Mouse (Mus musculus) intestine, embryonic 15.5 days (tissue): Measurements from ENCODE around the gene Robo4. TPM values are rescaled to one million over a fixed set of nuclear protein-coding genes. Genes with fewer than 3 reads are reported as not detected.

Experiments used
- ATAC-seq: fragments of 200-750 bp; cut with Nextera tagmentation; 2 replicates; pipeline ENCODE4 v1.8.0; 2017; ENCODE audit warnings: moderate TSS enrichment, moderate library complexity
- H3K27ac ChIP-seq: fragments of 300-500 bp; sonication (generic); 2 replicates; pipeline ENCODE4 v1.5.1; 2015; ENCODE audit warnings: mild to moderate bottlenecking, inconsistent platforms
- H3K27me3 ChIP-seq: fragments of 300-500 bp; sonication (generic); replicated peaks from 2 replicates; pipeline ENCODE4 v1.6.1; 2015; ENCODE audit warnings: inconsistent platforms
- H3K36me3 ChIP-seq: fragments of 300-500 bp; sonication (generic); 2 replicates; pipeline ENCODE4 v1.6.1; 2015; ENCODE audit warnings: inconsistent platforms
- H3K4me1 ChIP-seq: fragments of 300-500 bp; sonication (generic); replicated peaks from 2 replicates; pipeline ENCODE4 v1.6.1; 2015; ENCODE audit warnings: inconsistent platforms
- H3K4me2 ChIP-seq: fragments of 300-500 bp; sonication (generic); replicated peaks from 2 replicates; pipeline ENCODE4 v1.6.1; 2015; ENCODE audit warnings: mild to moderate bottlenecking, inconsistent platforms
- H3K4me3 ChIP-seq: fragments of 300-500 bp; sonication (generic); replicated peaks from 2 replicates; pipeline ENCODE4 v1.5.1; 2015; ENCODE audit warnings: inconsistent platforms
- H3K9ac ChIP-seq: fragments of 300-500 bp; sonication (generic); 2 replicates; pipeline ENCODE4 v1.6.1; 2015; ENCODE audit warnings: inconsistent platforms
- H3K9me3 ChIP-seq: fragments of 300-500 bp; sonication (generic); 2 replicates; pipeline ENCODE4 v1.6.1; 2016; ENCODE audit warnings: inconsistent platforms
- WGBS: fragments of 180-500 bp; shearing (Covaris S2); methylation state at CpG from one replicate; pipeline ENCODE4 v1.1.7; 2015; 5-methylcytosine and 5-hydroxymethylcytosine counted together
- polyA plus RNA-seq: library from polyadenylated mRNA; unstranded; fragments of >200 nt; fragmentation: Nextera tagmentation; extraction: Ambion mirVana; gene quantifications from 2 replicates; pipeline ENCODE4 v1.2.1, GENCODE M21; 2015

The Robo4 gene
- polyA plus RNA-seq, 1 experiment from 2014 or later = 11.4 TPM

- Histone ChIP-seq H3K9ac (no peak overlapping the region), H3K36me3 (no peaks in the 10 kb centered on the region), H3K9me3 (no peaks in the 10 kb centered on the region), H3K27ac (no peak overlapping the region), H3K27me3 (peaks cover 68% of the 10 kb centered on the region), H3K4me1 (peaks cover 12% of the 10 kb centered on the region), H3K4me3 (no peak overlapping the region), H3K4me2 (0 out of 2 replicates have a peak overlapping the region, but pooled peaks have one; percentile 58)
- WGBS = 2% methylated on average over 18 of the region's 18 CpGs
- ATAC-seq = no peak
Observed at GRCm38 (mm10) chr9:37433823-37434560, 32.3 kb downstream of the Robo4 start.

DNA sequence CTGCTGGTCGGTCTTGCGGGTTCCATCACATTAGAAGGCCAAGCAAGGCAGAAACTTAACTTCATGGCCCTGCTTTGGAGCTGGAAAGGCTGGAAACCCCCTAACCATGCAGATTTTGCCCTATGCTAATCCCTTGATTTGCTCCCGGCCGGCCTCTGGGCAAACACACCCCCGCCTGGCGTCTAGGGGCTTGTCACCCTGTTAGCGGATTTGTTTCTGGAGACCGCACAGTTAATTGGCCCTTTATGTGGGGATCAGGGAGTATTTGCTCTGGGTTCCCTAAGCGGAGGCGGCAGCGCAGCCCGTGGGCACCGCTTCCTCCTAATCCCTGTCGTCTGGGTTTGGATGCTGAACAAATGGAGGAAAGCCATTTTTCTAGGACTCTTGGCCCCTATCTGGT lies 33.2 kb downstream of the Robo4 start:
- H3K4me2 ChIP-seq = no peak overlapping the region
- no peak overlapping the region for H3K9ac ChIP-seq
- peaks cover 59% of the 10 kb centered on the region for H3K27me3 ChIP-seq
- peaks cover 12% of the 10 kb centered on the region for H3K4me1 ChIP-seq
- 3% methylated on average over 14 of the region's 14 CpGs for WGBS
- no peaks in the 10 kb centered on the region for H3K36me3 ChIP-seq
- no peaks in the 10 kb centered on the region for H3K9me3 ChIP-seq
- no peak for ATAC-seq
- no peak overlapping the region for H3K27ac ChIP-seq
- H3K4me3 ChIP-seq = no peak overlapping the region

DNA sequence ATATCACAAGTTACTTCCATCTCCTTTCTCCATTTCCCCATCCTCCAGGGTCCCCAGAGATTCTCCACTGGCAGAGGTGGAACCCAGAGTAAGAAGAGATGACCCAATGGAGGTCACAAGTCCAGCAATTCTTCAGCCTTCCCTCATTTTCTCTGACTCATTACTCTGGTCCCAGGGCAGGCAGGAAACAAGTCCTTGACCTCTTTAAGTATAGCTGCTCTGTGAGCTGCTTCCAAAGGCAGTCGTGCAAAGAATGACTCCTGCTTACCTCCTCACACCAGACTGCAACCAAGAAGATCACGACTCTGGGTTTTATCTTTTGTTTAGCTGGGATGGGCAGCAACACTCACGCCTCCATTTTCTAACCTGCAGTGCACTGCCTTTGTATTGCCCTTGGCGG lies 33.9 kb downstream of the Robo4 start:
- H3K4me2 ChIP-seq = no peak overlapping the region
- H3K27ac ChIP-seq = no peak overlapping the region
- H3K9ac ChIP-seq = no peak overlapping the region
- H3K27me3 ChIP-seq = peaks cover 52% of the 10 kb centered on the region
- H3K4me3 ChIP-seq = no peak overlapping the region
- no peak for ATAC-seq
- H3K36me3 ChIP-seq = no peaks in the 10 kb centered on the region
- peaks cover 12% of the 10 kb centered on the region for H3K4me1 ChIP-seq
- WGBS = 3% methylated on average over 4 of the region's 4 CpGs
- H3K9me3 ChIP-seq = no peaks in the 10 kb centered on the region

- no peaks in the 10 kb centered on the region for H3K9me3 ChIP-seq
- no peaks in the 10 kb centered on the region for H3K36me3 ChIP-seq
- WGBS = 33% methylated on average over 3 of the region's 3 CpGs
- ATAC-seq = no peak
- no peak overlapping the region for H3K4me2 ChIP-seq
- H3K9ac ChIP-seq = no peak overlapping the region
- H3K27me3 ChIP-seq = peaks cover 27% of the 10 kb centered on the region
- no peak overlapping the region for H3K4me3 ChIP-seq
- no peak overlapping the region for H3K27ac ChIP-seq
- H3K4me1 ChIP-seq = peaks cover 4% of the 10 kb centered on the region
Observed at GRCm38 (mm10) chr9:37437772-37438735, 36.4 kb downstream of the Robo4 start.

GRCm38 (mm10) chr9:37452401-37452800 lies 50.7 kb downstream of the Robo4 start:
- Histone ChIP-seq H3K27ac (no peak overlapping the region), H3K36me3 (no peaks in the 10 kb centered on the region), H3K4me2 (no peak overlapping the region), H3K4me1 (0 out of 2 replicates have a peak, but pooled peaks cover 3% of the 10 kb centered on the region), H3K9ac (no peak overlapping the region), H3K9me3 (no peaks in the 10 kb centered on the region), H3K27me3 (peaks cover 53% of the 10 kb centered on the region), H3K4me3 (no peak overlapping the region)
- ATAC-seq = no peak
- WGBS = 0% methylated on average over 5 of the region's 5 CpGs

DNA sequence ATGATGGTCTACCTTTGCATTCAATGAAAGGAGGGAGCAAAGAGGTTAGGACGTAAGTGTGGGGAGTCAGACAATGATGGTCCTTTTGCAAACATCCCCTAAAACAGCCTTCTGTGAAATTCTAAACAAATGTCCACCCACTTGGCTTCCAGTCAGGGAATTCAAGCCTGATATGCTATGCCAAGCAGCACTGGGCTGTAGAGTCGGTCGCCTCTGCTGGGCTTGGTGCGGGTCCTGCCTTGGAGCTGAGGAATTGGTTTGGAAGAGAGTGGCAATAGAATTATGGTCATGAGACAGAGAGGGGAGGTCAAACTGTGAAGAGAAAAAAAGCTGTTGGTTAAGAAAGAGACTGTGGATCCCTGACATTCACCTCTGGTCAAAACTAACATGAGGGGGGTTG lies 51.6 kb downstream of the Robo4 start:
- H3K9me3 ChIP-seq = no peaks in the 10 kb centered on the region
- no peak overlapping the region for H3K27ac ChIP-seq
- no peak overlapping the region for H3K9ac ChIP-seq
- no peak overlapping the region for H3K4me3 ChIP-seq
- H3K36me3 ChIP-seq = no peaks in the 10 kb centered on the region
- H3K4me1 ChIP-seq = 0 out of 2 replicates have a peak, but pooled peaks cover 3% of the 10 kb centered on the region
- no peak overlapping the region for H3K4me2 ChIP-seq
- ATAC-seq = no peak
- peaks cover 59% of the 10 kb centered on the region for H3K27me3 ChIP-seq
- WGBS = 40% methylated on average over 4 of the region's 4 CpGs

- Histone ChIP-seq H3K9me3 (no peaks in the 10 kb centered on the region), H3K4me2 (no peak overlapping the region), H3K27me3 (peaks cover 67% of the 10 kb centered on the region), H3K9ac (no peak overlapping the region), H3K27ac (no peak overlapping the region), H3K4me1 (0 out of 2 replicates have a peak, but pooled peaks cover 3% of the 10 kb centered on the region), H3K4me3 (no peak overlapping the region), H3K36me3 (no peaks in the 10 kb centered on the region)
- ATAC-seq = no peak
- WGBS = 7% methylated on average over 6 of the region's 6 CpGs
Observed at GRCm38 (mm10) chr9:37454011-37454492, 52.4 kb downstream of the Robo4 start.

DNA sequence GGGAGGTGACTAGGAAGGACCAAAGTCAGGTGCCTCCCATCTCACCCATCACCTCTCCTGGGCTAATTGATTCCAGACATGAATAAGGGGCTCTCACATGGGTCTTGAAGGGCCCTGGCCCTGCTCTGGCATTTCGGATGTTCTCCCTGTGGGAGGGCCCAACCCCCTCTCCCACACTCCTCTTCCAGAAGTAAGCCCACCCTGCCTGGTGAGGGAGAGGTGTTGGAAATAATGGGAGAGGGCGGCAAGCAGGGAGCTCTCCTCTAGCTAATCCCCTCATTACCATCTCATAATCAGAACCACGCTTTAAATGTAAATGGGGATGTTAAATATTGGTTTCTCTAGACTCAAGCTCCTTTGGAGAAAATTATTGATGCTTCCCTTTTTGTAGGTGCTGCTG lies 53.3 kb downstream of the Robo4 start:
- ATAC-seq = no peak
- H3K36me3 ChIP-seq = no peaks in the 10 kb centered on the region
- H3K9ac ChIP-seq = no peak overlapping the region
- peaks cover 5% of the 10 kb centered on the region; the same call in 1 of the 2 replicates for H3K4me1 ChIP-seq
- H3K9me3 ChIP-seq = no peaks in the 10 kb centered on the region
- no peak overlapping the region for H3K27ac ChIP-seq
- H3K27me3 ChIP-seq = peaks cover 76% of the 10 kb centered on the region
- WGBS = 13% methylated on average over 3 of the region's 3 CpGs
- no peak overlapping the region for H3K4me2 ChIP-seq
- H3K4me3 ChIP-seq = no peak overlapping the region

DNA sequence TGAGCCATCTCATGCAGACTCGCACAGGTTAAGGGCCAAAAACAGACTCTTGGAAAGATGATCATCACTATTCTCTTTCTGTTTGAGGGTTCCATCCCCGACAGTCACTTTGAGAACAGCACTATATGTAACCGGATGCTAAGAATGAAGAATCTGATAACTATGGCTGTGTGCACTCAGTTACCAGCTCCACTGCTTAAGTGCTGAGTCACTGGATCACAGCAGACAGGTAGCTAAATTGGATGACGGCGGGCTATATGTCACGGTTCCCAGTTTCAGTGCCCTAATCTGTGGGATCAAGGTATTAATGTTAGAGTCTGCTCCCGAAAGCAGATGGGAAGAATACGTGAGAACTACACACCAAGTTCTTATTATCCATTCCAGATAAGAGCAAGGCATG lies 54.2 kb downstream of the Robo4 start:
- no peaks in the 10 kb centered on the region for H3K9me3 ChIP-seq
- no peak overlapping the region for H3K4me3 ChIP-seq
- H3K9ac ChIP-seq = no peak overlapping the region
- no peak for ATAC-seq
- peaks cover 81% of the 10 kb centered on the region for H3K27me3 ChIP-seq
- peaks cover 12% of the 10 kb centered on the region for H3K4me1 ChIP-seq
- H3K36me3 ChIP-seq = no peaks in the 10 kb centered on the region
- 1% methylated on average over 8 of the region's 8 CpGs for WGBS
- H3K27ac ChIP-seq = no peak overlapping the region
- H3K4me2 ChIP-seq = no peak overlapping the region

DNA sequence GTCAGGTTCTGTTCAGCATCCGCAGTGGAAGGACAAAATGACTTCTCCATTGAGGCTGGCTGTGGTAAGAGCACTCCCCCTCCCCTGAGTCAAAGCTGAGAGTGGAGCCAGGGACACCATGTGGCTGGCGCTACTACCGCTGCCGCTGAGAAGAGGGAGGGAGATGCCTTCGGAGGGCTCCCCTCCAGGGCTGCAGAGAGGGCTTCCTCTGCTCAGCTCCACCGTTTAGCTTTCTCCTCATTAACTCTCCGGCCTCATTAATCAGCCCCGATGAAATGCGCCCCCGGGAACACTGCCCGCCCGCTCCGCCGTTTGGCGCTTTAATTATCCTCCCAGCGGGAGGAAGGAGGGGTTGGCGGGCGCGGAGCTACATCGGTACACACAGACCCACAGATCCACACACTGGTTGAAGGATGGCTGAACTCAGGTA lies 54.8 kb downstream of the Robo4 start:
- Histone ChIP-seq H3K36me3 (no peaks in the 10 kb centered on the region), H3K4me3 (peak overlapping the region; percentile 23), H3K4me1 (peaks cover 12% of the 10 kb centered on the region), H3K27ac (no peak overlapping the region), H3K9ac (0 out of 2 replicates have a peak overlapping the region, but pooled peaks have one; percentile 17), H3K4me2 (peak overlapping the region; percentile 59), H3K9me3 (no peaks in the 10 kb centered on the region), H3K27me3 (peaks cover 84% of the 10 kb centered on the region)
- ATAC-seq = peak; percentile 46
- 0% methylated on average over 20 of the region's 20 CpGs for WGBS

- peaks cover 89% of the 10 kb centered on the region for H3K27me3 ChIP-seq
Observed at GRCm38 (mm10) chr9:37457151-37457550, 55.5 kb downstream of the Robo4 start.

DNA sequence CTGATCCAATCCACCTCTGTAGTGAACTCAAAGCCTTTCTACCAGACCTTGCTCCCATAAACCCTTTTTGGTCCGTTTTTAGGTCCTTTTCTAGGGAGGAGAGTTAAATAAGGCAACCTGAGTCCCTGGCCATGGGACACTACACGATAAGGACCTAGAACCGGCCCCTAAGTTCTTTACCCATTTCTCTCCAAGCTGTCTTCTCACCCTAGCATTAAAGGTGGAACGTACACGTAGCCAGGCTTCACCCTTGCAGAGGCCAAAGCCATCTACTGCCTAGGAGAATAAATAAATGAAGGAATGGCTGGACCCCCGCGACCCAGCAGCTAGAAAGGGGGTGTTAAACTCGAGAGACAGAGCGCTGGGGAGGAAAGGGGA lies 58.0 kb downstream of the Robo4 start:
- no peaks in the 10 kb centered on the region for H3K36me3 ChIP-seq
- peaks cover 12% of the 10 kb centered on the region for H3K4me1 ChIP-seq
- peaks cover 71% of the 10 kb centered on the region for H3K27me3 ChIP-seq
- peak overlapping the region; percentile 94 for H3K4me2 ChIP-seq
- no peaks in the 10 kb centered on the region for H3K9me3 ChIP-seq
- no peak overlapping the region for H3K27ac ChIP-seq
- peak overlapping the region; percentile 45 for H3K4me3 ChIP-seq
- no peak overlapping the region for H3K9ac ChIP-seq
- no peak for ATAC-seq
- WGBS = 2% methylated on average over 9 of the region's 9 CpGs

More at GRCm38 (mm10) chr9:37457151-37457550, 55.5 kb downstream of the Robo4 start:
- ATAC-seq = no peak
- peaks cover 12% of the 10 kb centered on the region for H3K4me1 ChIP-seq
- H3K9me3 ChIP-seq = no peaks in the 10 kb centered on the region
- no peaks in the 10 kb centered on the region for H3K36me3 ChIP-seq
- 73% methylated on average over 1 of the region's 1 CpGs for WGBS
- no peak overlapping the region for H3K4me2 ChIP-seq
- no peak overlapping the region for H3K4me3 ChIP-seq
- no peak overlapping the region for H3K27ac ChIP-seq
- H3K9ac ChIP-seq = no peak overlapping the region
